Mouse (Mus musculus): Measurements from ENCODE around the gene Dennd6b. TPM values are rescaled to one million over a fixed set of nuclear protein-coding genes. Genes with fewer than 3 reads are reported as not detected.

Gene Dennd6b
- total RNA-seq, 2 experiments from 2014 or later = 4.1 to 5.4 TPM

- intact Hi-C loops (cut with DNase I; ENCODE audit: low total_unique reads) = no loop called here
- peak; percentile 57 for DNase-seq
Measured at GRCm38 (mm10) chr15:89140048-89140658, 56.1 kb downstream of the Dennd6b start.

- intact Hi-C loops (cut with DNase I; ENCODE audit: low total_unique reads) = no loop called here
- no peak for DNase-seq
Measured at GRCm38 (mm10) chr15:89138531-89138930, 57.8 kb downstream of the Dennd6b start.

- no peak for DNase-seq
- intact Hi-C loops (cut with DNase I; ENCODE audit: low total_unique reads) = no loop called here
Measured at GRCm38 (mm10) chr15:89138046-89138405, 58.3 kb downstream of the Dennd6b start.

GRCm38 (mm10) chr15:89137378-89138045, 58.8 kb downstream of the Dennd6b start:
- no peak for DNase-seq
- intact Hi-C loops (cut with DNase I; ENCODE audit: low total_unique reads) = no loop called here

GRCm38 (mm10) chr15:89136461-89137155, 59.7 kb downstream of the Dennd6b start:
- no peak for DNase-seq
- intact Hi-C loops (cut with DNase I; ENCODE audit: low total_unique reads) = no loop called here

Small RNA genes lying within 50 kb of the gene (microRNA-seq; reads per million reads assigned to microRNA genes)
- 0 to 2.2 reads per million in 2 experiments for gene Mir6958
- gene Mir7118 = 0 reads per million in 2 experiments

Other genes with a start within 250 kb of the Dennd6b start
- not detected for gene Ttll8, start 242.1 kb downstream of the Dennd6b start, total RNA-seq (2021)
- gene Mlc1, start 217.5 kb downstream of the Dennd6b start, total RNA-seq (2021) = under 1 TPM; 0.10 to 0.11 TPM
- gene Mov10l1, start 213.6 kb downstream of the Dennd6b start, total RNA-seq (2021) = not detected
- gene Panx2, start 136.8 kb downstream of the Dennd6b start, total RNA-seq (2021) = under 1 TPM in 1 of 2 experiments, not detected in 1; 0.27 TPM
- 10 to 100 TPM; 20.4 to 23.6 TPM for gene Trabd, start 121.4 kb downstream of the Dennd6b start, total RNA-seq (2021)
- 10 to 100 TPM in 1 of 2 experiments, 1 to 10 TPM in 1; 9.8 to 10.1 TPM for gene Selenoo, start 107.4 kb downstream of the Dennd6b start, total RNA-seq (2021)
- 1 to 10 TPM; 7.2 to 7.3 TPM for gene Tubgcp6, start 73.4 kb downstream of the Dennd6b start, total RNA-seq (2021)
- gene Hdac10, start 67.8 kb downstream of the Dennd6b start, total RNA-seq (2021) = 1 to 10 TPM; 5.6 to 6.2 TPM
- gene Mapk12, start 55.8 kb downstream of the Dennd6b start, total RNA-seq (2021) = 100 to 1,000 TPM in 1 of 2 experiments, 10 to 100 TPM in 1; 91.5 to 104 TPM
- gene Mapk11, start 46.9 kb downstream of the Dennd6b start, total RNA-seq (2021) = 1 to 10 TPM; 1.7 TPM
- gene Plxnb2, start 15.7 kb downstream of the Dennd6b start, total RNA-seq (2021) = 10 to 100 TPM; 20.9 to 23.8 TPM
- gene Ppp6r2, start 15.1 kb upstream of the Dennd6b start, total RNA-seq (2021) = 10 to 100 TPM; 56.2 to 57.3 TPM
- gene Sbf1, start 118.8 kb upstream of the Dennd6b start, total RNA-seq (2021) = 10 to 100 TPM; 51.2 to 51.5 TPM
- not detected for gene Adm2, start 126.2 kb upstream of the Dennd6b start, total RNA-seq (2021)
- gene Miox, start 137.9 kb upstream of the Dennd6b start, total RNA-seq (2021) = not detected
- gene Lmf2, start 159.2 kb upstream of the Dennd6b start, total RNA-seq (2021) = 10 to 100 TPM; 16.9 to 18.3 TPM
- 10 to 100 TPM; 39.0 to 40.8 TPM for gene Ncaph2, start 159.2 kb upstream of the Dennd6b start, total RNA-seq (2021)
- 10 to 100 TPM; 15.2 to 15.3 TPM for gene Sco2, start 177.3 kb upstream of the Dennd6b start, total RNA-seq (2021)
- under 1 TPM; 0.25 to 0.64 TPM for gene Tymp, start 180.5 kb upstream of the Dennd6b start, total RNA-seq (2021)
- 1 to 10 TPM in 1 of 2 experiments, under 1 TPM in 1; 0.44 to 1.0 TPM for gene Odf3b, start 182.8 kb upstream of the Dennd6b start, total RNA-seq (2021)
- not detected for gene Klhdc7b, start 188.4 kb upstream of the Dennd6b start, total RNA-seq (2021)
- gene Syce3, start 214.0 kb upstream of the Dennd6b start, total RNA-seq (2021) = not detected
- gene Cpt1b, start 229.4 kb upstream of the Dennd6b start, total RNA-seq (2021) = 100 to 1,000 TPM; 230 to 289 TPM
- under 1 TPM; 0.16 to 0.89 TPM for gene C730034F03Rik, start 233.1 kb upstream of the Dennd6b start, total RNA-seq (2021)
- gene Gm44502, start 233.2 kb upstream of the Dennd6b start, total RNA-seq (2021) = under 1 TPM in 1 of 2 experiments, not detected in 1; 0.71 TPM
- 10 to 100 TPM; 19.6 to 28.5 TPM for gene Chkb, start 233.4 kb upstream of the Dennd6b start, total RNA-seq (2021)